Mouse (Mus musculus): ENCODE measurements around the gene Gins3. TPM values are rescaled to one million over a fixed set of nuclear protein-coding genes. Genes with fewer than 3 reads are reported as not detected.

Gins3 gene
- total and polyA plus RNA-seq, 2 experiments, result 0.31 to 0.83 TPM

DNA sequence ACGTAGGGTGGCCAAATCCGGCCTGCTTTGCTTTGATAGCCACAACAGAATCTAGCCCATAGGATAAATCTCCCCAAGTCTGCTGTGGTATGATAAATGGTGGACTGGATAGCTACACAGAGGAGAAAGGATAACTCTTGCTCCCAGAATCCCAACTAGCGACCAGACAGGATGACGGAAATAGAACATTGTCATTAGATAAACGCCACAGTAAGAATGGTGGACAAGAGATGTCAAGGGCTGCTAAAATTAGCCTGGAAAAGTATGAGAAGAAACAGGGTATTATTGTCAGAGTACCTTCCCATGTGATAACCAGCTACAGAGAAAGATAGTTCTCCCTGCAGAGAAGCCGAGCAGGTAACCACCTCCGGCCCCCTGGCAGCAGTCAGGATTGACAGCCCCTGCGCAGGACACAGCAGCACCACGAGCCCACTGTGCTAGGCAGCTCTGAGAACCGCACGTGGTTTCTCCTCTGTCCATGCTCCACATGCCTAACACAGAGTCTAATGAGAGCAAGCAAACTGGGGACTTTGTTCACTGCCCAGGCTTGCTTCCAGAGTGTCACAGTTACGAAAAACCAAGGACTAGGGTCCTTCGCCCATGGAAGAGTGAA lies 57.8 kb downstream of the Gins3 start:
- 65% methylated on average over 13 of the region's 13 CpGs for WGBS
- H3K79me2 ChIP-seq (ENCODE audit: control insufficient read depth, insufficient read depth, low read length), result no peaks in the 10 kb centered on the region
- H3K27ac ChIP-seq (replicated peaks; ENCODE audit: insufficient read depth, low read depth, low read length), result no peak overlapping the region
- 0 out of 2 replicates have a peak, but pooled peaks cover 5% of the 10 kb centered on the region for H3K27me3 ChIP-seq (ENCODE audit: control insufficient read depth, insufficient read depth, low read length)
- TF ChIP-seq CTCF (IDR thresholded peaks at IDR 0.05; ENCODE audit: low read depth, low read length), result no peak
- TF ChIP-seq POLR2A (IDR thresholded peaks at IDR 0.05; ENCODE audit: extremely low read depth, insufficient read depth, low read length), result no peak
- no peaks in the 10 kb centered on the region for H3K36me3 ChIP-seq (ENCODE audit: control insufficient read depth, insufficient read depth, low read length)
- H3K4me1 ChIP-seq (ENCODE audit: control insufficient read depth, insufficient read depth, low read length), result no peaks in the 10 kb centered on the region
- DNase-seq (ENCODE audit: extremely low read depth, low read depth, low spot score), result no peak
- H3K4me3 ChIP-seq (ENCODE audit: insufficient read depth, low read depth, low read length), result no peak overlapping the region
- no peak overlapping the region for H3K9ac ChIP-seq (ENCODE audit: low read depth, low read length)

DNA sequence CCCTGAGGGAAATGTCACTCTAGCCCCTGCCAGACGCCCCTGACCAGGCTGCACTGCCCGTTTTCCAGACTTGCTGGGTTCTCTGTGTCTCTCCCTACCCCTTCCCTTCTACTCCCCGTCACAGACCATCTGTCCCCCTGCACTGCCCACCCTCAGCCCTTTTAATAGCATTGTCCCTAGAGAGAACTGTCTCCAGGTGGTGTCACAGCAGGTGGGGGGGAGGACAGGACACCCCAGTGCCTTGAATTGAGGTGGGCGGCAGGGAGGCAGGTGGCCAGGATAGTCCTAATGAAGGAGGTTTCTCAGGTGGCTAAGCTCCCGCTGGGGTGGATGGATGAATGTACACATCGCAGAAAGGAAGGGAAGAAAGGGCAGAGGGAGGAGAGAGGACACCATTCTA lies 61.4 kb downstream of the Gins3 start:
- no peak for TF ChIP-seq POLR2A (IDR thresholded peaks at IDR 0.05; ENCODE audit: extremely low read depth, insufficient read depth, low read length)
- no peak for TF ChIP-seq CTCF (IDR thresholded peaks at IDR 0.05; ENCODE audit: low read depth, low read length)
- Histone ChIP-seq H3K4me3 (ENCODE audit: insufficient read depth, low read depth, low read length) (no peak overlapping the region), H3K4me1 (ENCODE audit: control insufficient read depth, insufficient read depth, low read length) (no peaks in the 10 kb centered on the region; the same call in 1 of the 2 replicates), H3K79me2 (ENCODE audit: control insufficient read depth, insufficient read depth, low read length) (no peaks in the 10 kb centered on the region), H3K27me3 (ENCODE audit: control insufficient read depth, insufficient read depth, low read length) (0 out of 2 replicates have a peak, but pooled peaks cover 5% of the 10 kb centered on the region), H3K9ac (ENCODE audit: low read depth, low read length) (no peak overlapping the region), H3K27ac (replicated peaks; ENCODE audit: insufficient read depth, low read depth, low read length) (no peak overlapping the region), H3K36me3 (ENCODE audit: control insufficient read depth, insufficient read depth, low read length) (no peaks in the 10 kb centered on the region)
- DNase-seq (ENCODE audit: extremely low read depth, low read depth, low spot score), result no peak
- WGBS, result 37% methylated on average over 6 of the region's 6 CpGs

Other genes with a start within 250 kb of the Gins3 start
- 39.6 and 47.1 TPM in 2 replicates for gene Cfap20, start 198.6 kb upstream of the Gins3 start, total RNA-seq (2014; rRNA removed)
- gene Cfap20, start 198.6 kb upstream of the Gins3 start, polyA plus RNA-seq (2012; rRNA removed), result 27.0 and 37.5 TPM in 2 replicates
- 13.2 and 19.6 TPM in 2 replicates for gene Csnk2a2, start 143.4 kb upstream of the Gins3 start, total RNA-seq (2014; rRNA removed)
- gene Csnk2a2, start 143.4 kb upstream of the Gins3 start, polyA plus RNA-seq (2012; rRNA removed), result 8.8 and 10.1 TPM in 2 replicates
- gene Ccdc113, start 99.4 kb upstream of the Gins3 start, total RNA-seq (2014; rRNA removed), result not detected in 2 replicates
- not detected in 2 replicates for gene Ccdc113, start 99.4 kb upstream of the Gins3 start, polyA plus RNA-seq (2012; rRNA removed)
- not detected in 2 replicates for gene Prss54, start 57.1 kb upstream of the Gins3 start, total RNA-seq (2014; rRNA removed)
- not detected in 2 replicates for gene Prss54, start 57.1 kb upstream of the Gins3 start, polyA plus RNA-seq (2012; rRNA removed)
- gene Ndrg4, start 43.5 kb downstream of the Gins3 start, total RNA-seq (2014; rRNA removed), result 0.55 and 0.74 TPM in 2 replicates
- 0.26 and 0.29 TPM in 2 replicates for gene Ndrg4, start 43.5 kb downstream of the Gins3 start, polyA plus RNA-seq (2012; rRNA removed)
- gene Setd6, start 82.4 kb downstream of the Gins3 start, total RNA-seq (2014; rRNA removed), result 15.4 and 20.9 TPM in 2 replicates
- 8.8 and 13.0 TPM in 2 replicates for gene Setd6, start 82.4 kb downstream of the Gins3 start, polyA plus RNA-seq (2012; rRNA removed)
- 116 and 125 TPM in 2 replicates for gene Cnot1, start 174.0 kb downstream of the Gins3 start, total RNA-seq (2014; rRNA removed)
- gene Cnot1, start 174.0 kb downstream of the Gins3 start, polyA plus RNA-seq (2012; rRNA removed), result 40.2 and 41.1 TPM in 2 replicates
- gene Sap18b, start 191.9 kb downstream of the Gins3 start, total RNA-seq (2014; rRNA removed), result 61.1 and 66.8 TPM in 2 replicates
- gene Sap18b, start 191.9 kb downstream of the Gins3 start, polyA plus RNA-seq (2012; rRNA removed), result 30.7 and 39.5 TPM in 2 replicates
- 10.7 and 16.6 TPM in 2 replicates for gene Slc38a7, start 220.1 kb downstream of the Gins3 start, total RNA-seq (2014; rRNA removed)
- gene Slc38a7, start 220.1 kb downstream of the Gins3 start, polyA plus RNA-seq (2012; rRNA removed), result 22.2 and 22.8 TPM in 2 replicates

Data from liver, adult 2 months (tissue).